Comparison of ENCODE assay signal across 19 mouse cellular contexts in genomic region chr10:37358900-37359299, GRCm38 (mm10).
DNase-seq lines count a peak whose midpoint lies in the region; ATAC-seq and TF ChIP-seq lines count a peak whose summit lies in the region.
"Had no signal": no experiment of that assay in that cellular context is flagged by ENCODE, and none has a peak within 500 bp of the region (broad histone marks: within the 10 kb centered on the region; RNA-seq: fewer than 3 reads in every experiment).

No protein-coding gene starts in this region.

- no peak overlapping the region for H3K4me3 ChIP-seq in cortical plate, adult 2 months (ENCODE audit: insufficient read depth, low read length)
- no peak overlapping the region for H3K4me3 ChIP-seq in limb, embryonic 14.5 days (replicated peaks; ENCODE audit: low read length)
- H3K4me3 ChIP-seq in midbrain, embryonic 13.5 days (replicated peaks), result no peak overlapping the region
- H3K4me3 ChIP-seq: forebrain, embryonic 13.5 days; heart, embryonic 10.5 days; left cerebral cortex, adult 2 months had no signal

- no peak overlapping the region for H3K4me2 ChIP-seq in limb, embryonic 14.5 days (replicated peaks; ENCODE audit: low read depth, low read length, severe bottlenecking)
- no peak overlapping the region for H3K4me2 ChIP-seq in midbrain, embryonic 13.5 days (replicated peaks)
- H3K4me2 ChIP-seq: forebrain, embryonic 13.5 days; liver, embryonic 11.5 days had no signal

- no peak overlapping the region for H3K9ac ChIP-seq in limb, embryonic 14.5 days (ENCODE audit: low read depth, low read length, severe bottlenecking)
- no peak overlapping the region for H3K9ac ChIP-seq in midbrain, embryonic 13.5 days (replicated peaks)
- H3K9ac ChIP-seq: forebrain, embryonic 13.5 days had no signal

- DNase-seq in heart, adult 8-10 months (ENCODE audit: low spot score), result peak; percentile 21
- DNase-seq in heart, postnatal 4 days, result no peak
- peak; percentile 16 for DNase-seq in A20 (ENCODE audit: low read depth, low spot score)
- no peak for DNase-seq in limb, embryonic 14.5 days (ENCODE audit: low spot score)
- DNase-seq in embryo, embryonic 10 days (ENCODE audit: low spot score), result no peak
- DNase-seq: adrenal gland, adult 8-10 months; B cell, adult 2 months; cerebellum, adult 9-11 months; heart, postnatal 36 days; kidney, adult 18-20 months; thymus, adult 18-20 months had no signal

- no peaks in the 10 kb centered on the region for H3K27me3 ChIP-seq in limb, embryonic 14.5 days (ENCODE audit: control insufficient read depth, insufficient read depth, low read length)
- H3K27me3 ChIP-seq in midbrain, embryonic 13.5 days, result no peaks in the 10 kb centered on the region
- H3K27me3 ChIP-seq: forebrain, embryonic 13.5 days had no signal

- H3K4me1 ChIP-seq in cortical plate, adult 2 months (ENCODE audit: control insufficient read depth, insufficient read depth, low read length), result no peaks in the 10 kb centered on the region
- peaks cover 20% of the 10 kb centered on the region for H3K4me1 ChIP-seq in limb, embryonic 14.5 days (ENCODE audit: control insufficient read depth, insufficient read depth, low read length)
- peaks cover 17% of the 10 kb centered on the region for H3K4me1 ChIP-seq in midbrain, embryonic 13.5 days (replicated peaks)
- H3K4me1 ChIP-seq: heart, embryonic 10.5 days had no signal

- TF ChIP-seq POLR2A in cortical plate, adult 2 months (IDR thresholded peaks at IDR 0.05; ENCODE audit: extremely low read depth, insufficient read depth, low read length), result no peak
- TF ChIP-seq POLR2A in limb, embryonic 14.5 days (IDR thresholded peaks at IDR 0.05; ENCODE audit: borderline replicate concordance, extremely low read depth, insufficient read depth, insufficient read length), result no peak

- no peak for TF ChIP-seq CTCF in cortical plate, adult 2 months (IDR thresholded peaks at IDR 0.05; ENCODE audit: extremely low read depth, insufficient read depth, low read length)

- peak overlapping the region; percentile 65 for H3K27ac ChIP-seq in cortical plate, adult 2 months (ENCODE audit: insufficient read depth, low read length)
- peak overlapping the region; percentile 58; the same call in 1 of the 2 replicates for H3K27ac ChIP-seq in limb, embryonic 14.5 days (replicated peaks; ENCODE audit: low read depth, low read length)
- no peak overlapping the region for H3K27ac ChIP-seq in midbrain, embryonic 13.5 days
- H3K27ac ChIP-seq: forebrain, embryonic 13.5 days; heart, embryonic 10.5 days; left cerebral cortex, adult 2 months had no signal

- no peaks in the 10 kb centered on the region for H3K9me3 ChIP-seq in limb, embryonic 14.5 days (ENCODE audit: control insufficient read depth, low read length)
- no peaks in the 10 kb centered on the region for H3K9me3 ChIP-seq in midbrain, embryonic 13.5 days
- H3K9me3 ChIP-seq: forebrain, embryonic 13.5 days; heart, embryonic 10.5 days had no signal

- ATAC-seq in limb, embryonic 14.5 days (ENCODE audit: low FRiP score, low read depth), result no peak
- ATAC-seq in midbrain, embryonic 13.5 days, result no peak
- no peak for ATAC-seq in erythroblast, adult 5-6 weeks (replicated peaks; ENCODE audit: low FRiP score, poor library complexity, severe bottlenecking)
- ATAC-seq: hindbrain, postnatal 0 days had no signal

- no peaks in the 10 kb centered on the region for H3K36me3 ChIP-seq in limb, embryonic 14.5 days (ENCODE audit: control insufficient read depth, insufficient read depth, low read length)
- no peaks in the 10 kb centered on the region for H3K36me3 ChIP-seq in midbrain, embryonic 13.5 days
- H3K36me3 ChIP-seq: heart, embryonic 10.5 days had no signal

Comparison
In these comparisons a context has a peak if more than half of its experiments do, and no peak if none do; other contexts are left out.
1. DNase-seq: peak in heart, adult 8-10 months (single experiment) and A20 (single experiment); none in heart, postnatal 4 days (single experiment), limb, embryonic 14.5 days (single experiment) and embryo, embryonic 10 days (single experiment).